Mouse (Mus musculus) liver (tissue): ENCODE data around the gene 4930503E14Rik.
"Not testable (repeated sequence)": the region's sequence is repeated elsewhere in the genome, so short reads cannot be mapped to it uniquely, and the experiment has no call there.

Experiments
- DNase-seq: peaks from one replicate; pipeline ENCODE4 v3.0.0-alpha.2; 2020; ENCODE audit warnings: mixed read lengths

4930503E14Rik gene

DNA sequence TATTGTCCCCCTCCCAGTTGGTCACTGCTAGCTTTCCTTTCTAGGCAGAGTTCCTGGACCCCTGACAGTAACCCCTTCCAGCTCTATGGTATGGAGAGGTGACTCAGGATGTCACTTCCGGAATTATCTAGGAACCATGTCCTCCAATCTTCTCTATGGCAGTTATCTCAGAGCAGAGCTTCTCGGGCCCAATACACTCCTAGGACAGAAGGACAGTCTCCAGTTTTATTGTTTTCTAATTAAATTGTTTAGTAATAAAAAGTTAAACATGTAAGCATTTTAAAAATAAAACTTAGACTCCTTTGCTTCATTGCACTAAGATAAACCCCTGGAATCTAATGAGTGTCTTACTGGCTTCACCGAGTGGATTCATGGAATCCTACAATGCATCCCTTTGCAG, at the start of gene 4930503E14Rik:
Gene 4930503E14Rik, minus strand, starts transcription at position 101 of the 400 bp plus-strand sequence.
- DNase-seq: not testable (repeated sequence)

GRCm38 (mm10) chr14:44248039-44248438, 35.0 kb upstream of the 4930503E14Rik start:
- no peak for DNase-seq

DNA sequence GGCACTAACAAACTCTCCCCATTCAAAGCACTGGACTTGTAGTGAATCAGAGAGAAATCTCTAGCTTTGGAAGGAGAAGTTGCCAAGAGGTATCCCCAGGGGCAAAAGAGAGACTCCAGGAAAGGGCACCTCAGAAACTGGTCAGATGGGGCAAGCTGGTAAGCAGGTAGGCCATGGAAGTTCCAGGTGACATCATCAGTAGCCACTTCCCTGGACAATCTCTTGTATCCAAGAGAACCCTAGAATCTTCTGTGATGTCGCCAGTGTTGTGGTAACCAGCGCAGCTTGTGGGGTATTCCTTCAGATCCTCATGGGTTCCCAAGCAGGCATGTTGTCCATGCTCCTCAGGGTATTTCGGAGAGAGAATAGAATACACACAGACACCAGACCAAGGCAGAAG, 15.7 kb downstream of the 4930503E14Rik start, which contains the start of gene Gm8212:
Gene Gm8212, plus strand, starts transcription at position 301 of the 400 bp plus-strand sequence.
- not testable (repeated sequence) for DNase-seq

DNA sequence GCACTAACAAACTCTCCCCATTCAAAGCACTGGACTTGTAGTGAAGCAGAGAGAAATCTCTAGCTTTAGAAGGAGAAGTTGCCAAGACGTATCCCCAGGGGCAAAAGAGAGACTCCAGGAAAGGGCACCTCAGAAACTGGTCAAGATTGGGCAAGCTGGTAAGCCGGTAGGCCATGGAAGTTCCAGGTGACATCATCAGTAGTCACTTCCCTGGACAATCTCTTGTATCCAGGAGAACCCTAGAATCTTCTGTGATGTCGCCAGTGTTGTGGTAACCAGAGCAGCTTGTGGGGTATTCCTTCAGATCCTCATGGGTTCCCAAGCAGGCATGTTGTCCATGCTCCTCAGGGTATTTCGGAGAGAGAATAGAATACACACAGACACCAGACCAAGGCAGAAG, 89.5 kb downstream of the 4930503E14Rik start, which contains the start of gene Gm3327:
Gene Gm3327, plus strand, starts transcription at position 301 of the 400 bp plus-strand sequence.
- not testable (repeated sequence) for DNase-seq
